Mouse (Mus musculus) monocyte, adult 5-6 weeks (primary cell): ENCODE measurements around the gene Meis3. TPM values are rescaled to one million over a fixed set of nuclear protein-coding genes. Genes with fewer than 3 reads are reported as not detected.

Experiments
- ATAC-seq: fragments of 153-309, 156-312 bp; replicated peaks from 2 replicates; pipeline ENCODE4 v1.8.0; 2017; ENCODE audit warnings: mild to moderate bottlenecking; ENCODE audit not compliant: low TSS enrichment, insufficient number of reproducible peaks, severe bottlenecking, poor library complexity, low FRiP score
- total RNA-seq: library from RNA; stranded (forward); fragments of 200-1000, 200-491, 200-594 nt; gene quantifications from 3 replicates; pipeline ENCODE4 v1.2.3, GENCODE M21; 2017

The Meis3 gene
- 3.0 to 15.5 TPM (median 6.4 TPM) in 3 replicates for total RNA-seq

- ATAC-seq: no peak
Measured at GRCm38 (mm10) chr7:16174597-16175541, at the start of gene Meis3. Gene Meis3, plus strand, starts transcription at chr7:16175090.

GRCm38 (mm10) chr7:16125829-16126228 lies 49.1 kb upstream of the Meis3 start:
- ATAC-seq: no peak

GRCm38 (mm10) chr7:16128344-16128743 lies 46.5 kb upstream of the Meis3 start:
- ATAC-seq: no peak

- no peak for ATAC-seq
Measured at GRCm38 (mm10) chr7:16128899-16129298, 46.0 kb upstream of the Meis3 start.

GRCm38 (mm10) chr7:16129421-16129845 lies 45.5 kb upstream of the Meis3 start, which contains the start of gene Slc8a2:
Gene Slc8a2, plus strand, starts transcription at chr7:16129826.
- no peak for ATAC-seq

- no peak for ATAC-seq
Measured at GRCm38 (mm10) chr7:16129846-16130691, 44.8 kb upstream of the Meis3 start.

GRCm38 (mm10) chr7:16130956-16131634 lies 43.8 kb upstream of the Meis3 start:
- no peak for ATAC-seq

GRCm38 (mm10) chr7:16132161-16132581 lies 42.7 kb upstream of the Meis3 start:
- ATAC-seq: no peak

- no peak for ATAC-seq
Measured at GRCm38 (mm10) chr7:16132926-16133325, 42.0 kb upstream of the Meis3 start.

GRCm38 (mm10) chr7:16133691-16134090 lies 41.2 kb upstream of the Meis3 start:
- no peak for ATAC-seq

- ATAC-seq: no peak
Measured at GRCm38 (mm10) chr7:16134951-16135392, 39.9 kb upstream of the Meis3 start.

GRCm38 (mm10) chr7:16146489-16147410 lies 28.1 kb upstream of the Meis3 start:
- ATAC-seq: no peak

GRCm38 (mm10) chr7:16147643-16148042 lies 27.2 kb upstream of the Meis3 start:
- ATAC-seq: 0 out of 2 replicates have a peak, but pooled peaks have one; percentile 23

GRCm38 (mm10) chr7:16149241-16149640 lies 25.6 kb upstream of the Meis3 start:
- no peak for ATAC-seq

- no peak for ATAC-seq
Measured at GRCm38 (mm10) chr7:16150191-16151145, 24.4 kb upstream of the Meis3 start.

- ATAC-seq: peak; percentile 41; the same call in 1 of the 2 replicates
Measured at GRCm38 (mm10) chr7:16153522-16153921, 21.4 kb upstream of the Meis3 start.
